Mouse (Mus musculus): ENCODE measurements around the gene Large1. TPM values are rescaled to one million over a fixed set of nuclear protein-coding genes. Genes with fewer than 3 reads are reported as not detected.

Large1 gene
- total RNA-seq, 1 experiment = 14.8 TPM

- Histone ChIP-seq H3K4me1 (ENCODE audit: control insufficient read depth in 2 of 2, insufficient read depth in 2 of 2, low read length in 2 of 2, poor library complexity in 1 of 2) (no peaks in the 10 kb centered on the region; a peak in 1 of 4 replicates), H3K36me3 (ENCODE audit: control insufficient read depth, insufficient read depth, low read length, poor library complexity, severe bottlenecking) (no peaks in the 10 kb centered on the region), H3K9ac (ENCODE audit: insufficient read depth, low read depth, low read length, poor library complexity, severe bottlenecking) (no peak overlapping the region), H3K4me3 (ENCODE audit: insufficient read depth in 1 of 2, low read depth in 1 of 2, low read length in 2 of 2, poor library complexity in 1 of 2, severe bottlenecking in 1 of 2) (no peak overlapping the region), H3K27ac (ENCODE audit: insufficient read depth, low read depth, low read length, poor library complexity, severe bottlenecking) (no peak overlapping the region), H3K9me3 (ENCODE audit: control insufficient read depth, insufficient read depth, low read depth, low read length) (no peaks in the 10 kb centered on the region)
- TF ChIP-seq CHD2 (IDR thresholded peaks at IDR 0.05; ENCODE audit: low read depth, low read length) = no peak
- no peak for TF ChIP-seq HCFC1 (IDR thresholded peaks at IDR 0.05; ENCODE audit: borderline replicate concordance, insufficient read depth, low read length)
- no peak for DNase-seq (ENCODE audit: low read depth, low spot score)
- in situ Hi-C loops (cut with MboI; ENCODE audit: low sequenced_read_pairs in 2 of 2, unreplicated experiment in 2 of 2) = no loop called here
Measured at GRCm38 (mm10) chr8:73342761-73343395, 10.5 kb downstream of the Large1 start.

DNA sequence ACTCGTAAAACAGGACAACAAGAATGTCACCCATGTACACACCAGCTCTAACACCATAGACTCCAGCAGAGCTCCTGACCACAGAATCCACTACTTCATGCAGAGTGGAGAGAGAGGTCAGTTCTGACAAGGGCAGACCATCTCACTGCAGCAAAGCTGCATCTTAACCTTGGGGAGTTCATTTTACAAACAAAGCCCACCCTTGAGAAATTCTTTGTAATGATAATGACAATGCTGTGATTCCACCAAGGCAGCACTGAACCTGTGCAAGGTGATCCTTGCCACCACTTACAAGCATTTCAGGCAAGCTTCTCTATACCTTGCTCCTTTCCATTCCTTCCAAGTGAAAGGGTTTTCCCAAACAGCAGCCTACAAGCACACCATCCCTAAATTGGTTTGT, 16.5 kb downstream of the Large1 start:
- H3K4me1 ChIP-seq (ENCODE audit: control insufficient read depth in 2 of 2, insufficient read depth in 2 of 2, low read length in 2 of 2, poor library complexity in 1 of 2) = peaks cover 0 to 17% of the 10 kb centered on the region in 2 experiments; a peak in 3 of 4 replicates
- no peak for TF ChIP-seq ZNF384 (IDR thresholded peaks at IDR 0.05; ENCODE audit: low read depth, low read length)
- TF ChIP-seq HCFC1 (IDR thresholded peaks at IDR 0.05; ENCODE audit: borderline replicate concordance, insufficient read depth, low read length) = no peak
- no peak for TF ChIP-seq MAFK (IDR thresholded peaks at IDR 0.05; ENCODE audit: insufficient read depth, low read depth, low read length)
- TF ChIP-seq ZC3H11A (IDR thresholded peaks at IDR 0.05; ENCODE audit: borderline replicate concordance, low read depth, low read length) = no peak
- TF ChIP-seq CHD2 (IDR thresholded peaks at IDR 0.05; ENCODE audit: low read depth, low read length) = no peak
- H3K36me3 ChIP-seq (ENCODE audit: control insufficient read depth, insufficient read depth, low read length, poor library complexity, severe bottlenecking) = no peaks in the 10 kb centered on the region
- no peak for DNase-seq (ENCODE audit: low read depth, low spot score)
- H3K27ac ChIP-seq (ENCODE audit: insufficient read depth, low read depth, low read length, poor library complexity, severe bottlenecking) = no peak overlapping the region
- H3K9me3 ChIP-seq (ENCODE audit: control insufficient read depth, insufficient read depth, low read depth, low read length) = no peaks in the 10 kb centered on the region
- no peak overlapping the region for H3K9ac ChIP-seq (ENCODE audit: insufficient read depth, low read depth, low read length, poor library complexity, severe bottlenecking)
- in situ Hi-C loops (cut with MboI; ENCODE audit: low sequenced_read_pairs in 2 of 2, unreplicated experiment in 2 of 2) = no loop called here
- H3K4me3 ChIP-seq (ENCODE audit: insufficient read depth in 1 of 2, low read depth in 1 of 2, low read length in 2 of 2, poor library complexity in 1 of 2, severe bottlenecking in 1 of 2) = no peak overlapping the region

DNA sequence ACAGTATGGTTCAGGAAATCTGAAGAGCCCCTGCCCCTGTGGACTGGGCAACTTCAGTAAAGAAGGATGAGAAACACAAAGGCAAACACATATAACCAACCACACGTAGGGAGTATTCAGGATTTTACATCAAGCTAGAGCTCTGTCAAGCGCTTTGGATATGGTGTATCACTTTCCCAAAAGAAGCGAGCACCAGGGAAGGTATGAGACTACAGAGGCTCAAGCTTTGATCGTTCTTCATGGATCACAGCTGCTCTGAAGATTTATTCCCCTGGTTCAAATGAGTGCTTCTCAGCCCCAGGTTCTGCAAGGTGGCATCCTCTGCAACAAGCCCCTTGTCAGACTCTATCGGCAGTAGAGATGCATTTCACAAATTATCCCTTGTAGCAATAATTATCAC, 24.2 kb downstream of the Large1 start:
- TF ChIP-seq ZNF384 (IDR thresholded peaks at IDR 0.05; ENCODE audit: low read depth, low read length) = no peak
- no peak for TF ChIP-seq ZC3H11A (IDR thresholded peaks at IDR 0.05; ENCODE audit: borderline replicate concordance, low read depth, low read length)
- no peak for TF ChIP-seq CHD2 (IDR thresholded peaks at IDR 0.05; ENCODE audit: low read depth, low read length)
- TF ChIP-seq MAFK (IDR thresholded peaks at IDR 0.05; ENCODE audit: insufficient read depth, low read depth, low read length) = no peak
- TF ChIP-seq HCFC1 (IDR thresholded peaks at IDR 0.05; ENCODE audit: borderline replicate concordance, insufficient read depth, low read length) = no peak
- Histone ChIP-seq H3K36me3 (ENCODE audit: control insufficient read depth, insufficient read depth, low read length, poor library complexity, severe bottlenecking) (no peaks in the 10 kb centered on the region), H3K27ac (ENCODE audit: insufficient read depth, low read depth, low read length, poor library complexity, severe bottlenecking) (no peak overlapping the region), H3K4me1 (ENCODE audit: control insufficient read depth in 2 of 2, insufficient read depth in 2 of 2, low read length in 2 of 2, poor library complexity in 1 of 2) (no peaks in the 10 kb centered on the region; a peak in 1 of 4 replicates), H3K9me3 (ENCODE audit: control insufficient read depth, insufficient read depth, low read depth, low read length) (no peaks in the 10 kb centered on the region), H3K4me3 (ENCODE audit: insufficient read depth in 1 of 2, low read depth in 1 of 2, low read length in 2 of 2, poor library complexity in 1 of 2, severe bottlenecking in 1 of 2) (no peak overlapping the region), H3K9ac (ENCODE audit: insufficient read depth, low read depth, low read length, poor library complexity, severe bottlenecking) (no peak overlapping the region)
- in situ Hi-C loops (cut with MboI; ENCODE audit: low sequenced_read_pairs in 2 of 2, unreplicated experiment in 2 of 2) = no loop called here
- no peak for DNase-seq (ENCODE audit: low read depth, low spot score)

GRCm38 (mm10) chr8:73328056-73328455, 25.3 kb downstream of the Large1 start:
- H3K9me3 ChIP-seq (ENCODE audit: control insufficient read depth, insufficient read depth, low read depth, low read length) = no peaks in the 10 kb centered on the region
- no peak overlapping the region for H3K9ac ChIP-seq (ENCODE audit: insufficient read depth, low read depth, low read length, poor library complexity, severe bottlenecking)
- H3K27ac ChIP-seq (ENCODE audit: insufficient read depth, low read depth, low read length, poor library complexity, severe bottlenecking) = no peak overlapping the region
- TF ChIP-seq HCFC1 (IDR thresholded peaks at IDR 0.05; ENCODE audit: borderline replicate concordance, insufficient read depth, low read length) (no peak), CHD2 (IDR thresholded peaks at IDR 0.05; ENCODE audit: low read depth, low read length) (no peak), ZC3H11A (IDR thresholded peaks at IDR 0.05; ENCODE audit: borderline replicate concordance, low read depth, low read length) (no peak), ZNF384 (IDR thresholded peaks at IDR 0.05; ENCODE audit: low read depth, low read length) (no peak), MAFK (IDR thresholded peaks at IDR 0.05; ENCODE audit: insufficient read depth, low read depth, low read length) (no peak)
- no peak for DNase-seq (ENCODE audit: low read depth, low spot score)
- no peak overlapping the region for H3K4me3 ChIP-seq (ENCODE audit: insufficient read depth in 1 of 2, low read depth in 1 of 2, low read length in 2 of 2, poor library complexity in 1 of 2, severe bottlenecking in 1 of 2)
- no peaks in the 10 kb centered on the region; a peak in 1 of 4 replicates for H3K4me1 ChIP-seq (ENCODE audit: control insufficient read depth in 2 of 2, insufficient read depth in 2 of 2, low read length in 2 of 2, poor library complexity in 1 of 2)
- no peaks in the 10 kb centered on the region for H3K36me3 ChIP-seq (ENCODE audit: control insufficient read depth, insufficient read depth, low read length, poor library complexity, severe bottlenecking)
- in situ Hi-C loops (cut with MboI; ENCODE audit: low sequenced_read_pairs in 2 of 2, unreplicated experiment in 2 of 2) = no loop called here

DNA sequence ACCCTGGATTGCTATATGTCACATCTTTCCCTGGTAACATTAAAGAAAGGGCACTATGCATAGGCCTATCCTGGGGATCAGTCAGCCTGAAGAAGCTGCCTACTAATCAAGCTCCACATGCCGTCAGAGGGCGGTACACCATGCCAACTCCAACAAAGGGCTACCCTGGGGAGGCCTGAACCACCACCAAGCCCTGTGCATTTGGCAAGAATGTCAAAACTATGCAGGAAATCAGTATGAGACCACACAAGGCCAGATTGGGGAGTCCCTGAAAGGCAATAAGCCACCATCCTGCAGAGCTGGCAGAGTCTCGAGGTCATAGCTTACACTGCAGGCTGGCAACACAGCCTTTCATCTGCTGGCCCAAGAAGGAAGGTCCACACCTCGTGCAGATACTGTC, 28.7 kb downstream of the Large1 start:
- Histone ChIP-seq H3K27ac (ENCODE audit: insufficient read depth, low read depth, low read length, poor library complexity, severe bottlenecking) (no peak overlapping the region), H3K9me3 (ENCODE audit: control insufficient read depth, insufficient read depth, low read depth, low read length) (no peaks in the 10 kb centered on the region), H3K4me3 (ENCODE audit: insufficient read depth in 1 of 2, low read depth in 1 of 2, low read length in 2 of 2, poor library complexity in 1 of 2, severe bottlenecking in 1 of 2) (no peak overlapping the region), H3K4me1 (ENCODE audit: control insufficient read depth in 2 of 2, insufficient read depth in 2 of 2, low read length in 2 of 2, poor library complexity in 1 of 2) (no peaks in the 10 kb centered on the region; a peak in 1 of 4 replicates), H3K36me3 (ENCODE audit: control insufficient read depth, insufficient read depth, low read length, poor library complexity, severe bottlenecking) (no peaks in the 10 kb centered on the region), H3K9ac (ENCODE audit: insufficient read depth, low read depth, low read length, poor library complexity, severe bottlenecking) (no peak overlapping the region)
- TF ChIP-seq ZNF384 (IDR thresholded peaks at IDR 0.05; ENCODE audit: low read depth, low read length) (no peak), ZC3H11A (IDR thresholded peaks at IDR 0.05; ENCODE audit: borderline replicate concordance, low read depth, low read length) (no peak), MAFK (IDR thresholded peaks at IDR 0.05; ENCODE audit: insufficient read depth, low read depth, low read length) (no peak), HCFC1 (IDR thresholded peaks at IDR 0.05; ENCODE audit: borderline replicate concordance, insufficient read depth, low read length) (no peak), CHD2 (IDR thresholded peaks at IDR 0.05; ENCODE audit: low read depth, low read length) (no peak)
- DNase-seq (ENCODE audit: low read depth, low spot score) = no peak
- in situ Hi-C loops (cut with MboI; ENCODE audit: low sequenced_read_pairs in 2 of 2, unreplicated experiment in 2 of 2) = no loop called here
